In the genomic region with DNA sequence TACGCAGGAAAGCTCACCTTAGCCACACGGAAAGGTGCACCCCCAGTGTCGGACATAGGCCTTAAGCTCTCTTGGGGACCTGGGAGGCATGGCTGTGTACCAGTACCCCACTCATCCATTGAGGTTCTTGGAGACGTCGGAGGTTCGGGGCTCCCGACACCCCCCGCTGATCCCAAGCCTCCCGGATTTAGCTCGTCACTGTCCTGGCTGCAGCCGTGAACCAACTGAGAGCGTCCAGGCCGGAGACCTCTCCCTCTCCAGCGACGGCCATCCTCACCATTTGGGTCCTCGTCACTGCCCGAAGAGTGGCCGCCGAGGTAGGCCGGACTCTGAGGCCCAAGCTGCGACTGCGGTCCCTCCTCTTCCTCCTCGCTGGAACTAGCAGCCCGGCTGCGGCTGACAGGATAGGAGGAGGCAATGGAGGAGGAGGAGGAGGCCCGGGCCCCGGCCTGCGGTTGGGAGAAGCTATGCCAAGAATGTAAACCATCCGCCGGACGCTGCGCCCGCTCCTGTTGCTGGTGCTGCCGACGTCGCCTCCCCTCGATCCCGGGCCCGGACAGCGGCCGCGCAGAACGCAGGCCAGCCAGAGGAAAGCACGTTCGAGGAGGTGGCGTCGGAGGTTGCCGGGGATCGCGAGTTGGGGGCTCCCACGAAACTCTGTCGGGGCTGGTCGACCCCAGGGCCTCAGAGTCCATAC, we compare ENCODE assay signal across 8 mouse cellular contexts. TPM values are rescaled to one million over a fixed set of nuclear protein-coding genes. Genes with fewer than 3 reads are reported as not detected.
DNase-seq lines count a peak whose midpoint lies in the region; ATAC-seq lines count a peak whose summit lies in the region.

No protein-coding gene starts in this region.

- H3K4me1 ChIP-seq in forebrain, embryonic 14.5 days (ENCODE audit: control insufficient read depth, insufficient read depth, low read length): peaks cover 45% of the 10 kb centered on the region
- H3K4me1 ChIP-seq in liver, embryonic 15.5 days (replicated peaks): peaks cover 39% of the 10 kb centered on the region

- H3K4me2 ChIP-seq in forebrain, embryonic 14.5 days (ENCODE audit: low read length): peak overlapping the region; percentile 92
- H3K4me2 ChIP-seq in liver, embryonic 15.5 days: peak overlapping the region; percentile 73

- no peak overlapping the region for H3K27ac ChIP-seq in forebrain, embryonic 14.5 days (ENCODE audit: low read depth, low read length)
- H3K27ac ChIP-seq in liver, embryonic 15.5 days (replicated peaks): no peak overlapping the region; the same call in 1 of the 2 replicates

- H3K9me3 ChIP-seq in forebrain, embryonic 14.5 days (replicated peaks; ENCODE audit: control insufficient read depth, low read length): no peaks in the 10 kb centered on the region
- H3K9me3 ChIP-seq in liver, embryonic 15.5 days (replicated peaks): no peaks in the 10 kb centered on the region

- no peaks in the 10 kb centered on the region for H3K36me3 ChIP-seq in forebrain, embryonic 14.5 days (ENCODE audit: control insufficient read depth, insufficient read depth, low read length)
- no peaks in the 10 kb centered on the region for H3K36me3 ChIP-seq in liver, embryonic 15.5 days (replicated peaks)

- peak overlapping the region; percentile 51 for H3K4me3 ChIP-seq in forebrain, embryonic 14.5 days (ENCODE audit: low read depth, low read length)
- H3K4me3 ChIP-seq in liver, embryonic 15.5 days (replicated peaks): peak overlapping the region; percentile 54

- peak overlapping the region; percentile 74 for H3K9ac ChIP-seq in forebrain, embryonic 14.5 days (ENCODE audit: low read length)
- H3K9ac ChIP-seq in liver, embryonic 15.5 days: peak overlapping the region; percentile 21

- WGBS in forebrain, embryonic 14.5 days: 4% methylated on average over 51 of the region's 53 CpGs
- WGBS in liver, embryonic 15.5 days (ENCODE audit: insufficient replicate concordance): 13% methylated on average over 51 of the region's 53 CpGs

- H3K27me3 ChIP-seq in forebrain, embryonic 14.5 days (replicated peaks; ENCODE audit: control insufficient read depth, insufficient read depth, low read length): 0 out of 2 replicates have a peak, but pooled peaks cover 6% of the 10 kb centered on the region
- peaks cover 86% of the 10 kb centered on the region for H3K27me3 ChIP-seq in liver, embryonic 15.5 days

- ATAC-seq in forebrain, embryonic 14.5 days: no peak
- no peak for ATAC-seq in liver, embryonic 15.5 days (ENCODE audit: insufficient read depth)

- DNase-seq in thymus, postnatal 25 days: peak; percentile 10
- DNase-seq in thymus, postnatal 10 days (ENCODE audit: low spot score in 2 of 2): no peak
- peak; percentile 39 for DNase-seq in forebrain, embryonic 14.5 days (ENCODE audit: low spot score)
- peak; percentile 24 for DNase-seq in induced T-regulatory cell, adult 2 months (ENCODE audit: low read depth)
- DNase-seq in ovary, postnatal 14 days (ENCODE audit: low spot score): peak; percentile 63
- no peak for DNase-seq in left cerebral cortex, adult 8-10 months (ENCODE audit: low spot score in 2 of 2)
- no peak for DNase-seq in MN1 (ENCODE audit: low spot score)

RNA-seq across cellular contexts. Expression of gene Arhgef17, which starts 1.1 kb away (rescaled TPM):
- polyA plus RNA-seq in forebrain, embryonic 14.5 days (2014; fragmentation: Nextera tagmentation; extraction: Ambion mirVana): 8.0 and 8.8 TPM in 2 replicates
- polyA plus RNA-seq in liver, embryonic 15.5 days (2015; fragmentation: Nextera tagmentation; extraction: Ambion mirVana): 0.76 and 1.0 TPM in 2 replicates
- total RNA-seq in left cerebral cortex, adult 8-10 months (2022): 100 to 1,000 TPM; 138 to 145 (median 141) TPM

RNA-seq across cellular contexts. Expression of gene P2ry6, which starts 43.7 kb away (rescaled TPM):
- 2.3 and 3.2 TPM in 2 replicates for polyA plus RNA-seq in forebrain, embryonic 14.5 days (2014; fragmentation: Nextera tagmentation; extraction: Ambion mirVana)
- polyA plus RNA-seq in liver, embryonic 15.5 days (2015; fragmentation: Nextera tagmentation; extraction: Ambion mirVana): 4.1 and 5.0 TPM in 2 replicates
- total RNA-seq in left cerebral cortex, adult 8-10 months (2022): 1 to 10 TPM; 2.0 to 7.4 (median 4.9) TPM

Comparison
In these comparisons a context has a peak if more than half of its experiments do, and no peak if none do; other contexts are left out.
1. DNase-seq: peak in thymus, postnatal 25 days (single experiment), forebrain, embryonic 14.5 days (single experiment), induced T-regulatory cell, adult 2 months (single experiment) and ovary, postnatal 14 days (single experiment); none in thymus, postnatal 10 days (0 of 2), left cerebral cortex, adult 8-10 months (0 of 2) and MN1 (single experiment).